Mouse (Mus musculus): Measurements from ENCODE around the gene Fntb. TPM values are rescaled to one million over a fixed set of nuclear protein-coding genes. Genes with fewer than 3 reads are reported as not detected.

Gene Fntb
- total RNA-seq, 2 experiments from 2014 or later, result 23.8 to 23.9 TPM

GRCm38 (mm10) chr12:76886826-76887225, 121.4 kb downstream of the Fntb start:
- no peak for DNase-seq (ENCODE audit: low spot score in 2 of 2)

GRCm38 (mm10) chr12:76887941-76888340, 122.6 kb downstream of the Fntb start:
- no peak for DNase-seq (ENCODE audit: low spot score in 2 of 2)

GRCm38 (mm10) chr12:76889404-76890184, 124.2 kb downstream of the Fntb start:
- no peak for DNase-seq (ENCODE audit: low spot score in 2 of 2)

- no peak for DNase-seq (ENCODE audit: low spot score in 2 of 2)
These were observed 125.8 kb downstream of the Fntb start for GRCm38 (mm10) chr12:76891160-76891559.

- DNase-seq (ENCODE audit: low spot score in 2 of 2), result no peak
These were observed 127.7 kb downstream of the Fntb start for GRCm38 (mm10) chr12:76892910-76893695.

GRCm38 (mm10) chr12:76894792-76895559, 129.6 kb downstream of the Fntb start:
- no peak for DNase-seq (ENCODE audit: low spot score in 2 of 2)

- DNase-seq (ENCODE audit: low spot score in 2 of 2), result no peak
These were observed 130.4 kb downstream of the Fntb start for GRCm38 (mm10) chr12:76895777-76896176.

- no peak for DNase-seq (ENCODE audit: low spot score in 2 of 2)
These were observed 131.2 kb downstream of the Fntb start for GRCm38 (mm10) chr12:76896566-76896965.

- no peak for DNase-seq (ENCODE audit: low spot score in 2 of 2)
These were observed 131.6 kb downstream of the Fntb start for GRCm38 (mm10) chr12:76897006-76897405.

GRCm38 (mm10) chr12:76898141-76898540, 132.8 kb downstream of the Fntb start:
- DNase-seq (ENCODE audit: low spot score in 2 of 2), result no peak

- no peak for DNase-seq (ENCODE audit: low spot score in 2 of 2)
These were observed 134.0 kb downstream of the Fntb start for GRCm38 (mm10) chr12:76899261-76899975.

GRCm38 (mm10) chr12:76901508-76902294, 136.3 kb downstream of the Fntb start:
- DNase-seq (ENCODE audit: low spot score in 2 of 2), result no peak

- DNase-seq (ENCODE audit: low spot score in 2 of 2), result no peak
These were observed 140.9 kb downstream of the Fntb start for GRCm38 (mm10) chr12:76906278-76906677.

- no peak for DNase-seq (ENCODE audit: low spot score in 2 of 2)
These were observed 143.8 kb downstream of the Fntb start for GRCm38 (mm10) chr12:76909218-76909617.

- no peak for DNase-seq (ENCODE audit: low spot score in 2 of 2)
These were observed 145.0 kb downstream of the Fntb start for GRCm38 (mm10) chr12:76910258-76910940.

GRCm38 (mm10) chr12:76911171-76911726, 145.9 kb downstream of the Fntb start:
- no peak for DNase-seq (ENCODE audit: low spot score in 2 of 2)

GRCm38 (mm10) chr12:76912193-76912592, 146.8 kb downstream of the Fntb start:
- DNase-seq (ENCODE audit: low spot score in 2 of 2), result no peak

- no peak for DNase-seq (ENCODE audit: low spot score in 2 of 2)
These were observed 150.8 kb downstream of the Fntb start for GRCm38 (mm10) chr12:76916163-76916562.

GRCm38 (mm10) chr12:76918113-76918512, 152.7 kb downstream of the Fntb start:
- DNase-seq (ENCODE audit: low spot score in 2 of 2), result no peak
